Mouse (Mus musculus): ENCODE results near the gene F12.
"Not testable (repeated sequence)": the region's sequence is repeated elsewhere in the genome, so short reads cannot be mapped to it uniquely, and the experiment has no call there.

The F12 gene

GRCm38 (mm10) chr13:55449679-55450441 lies 23.3 kb upstream of the F12 start:
- DNase-seq (ENCODE audit: low read depth, low spot score): no peak

- no peak for DNase-seq (ENCODE audit: low read depth, low spot score)
Observed at GRCm38 (mm10) chr13:55449205-55449604, 22.6 kb upstream of the F12 start.

GRCm38 (mm10) chr13:55448131-55448530 lies 21.5 kb upstream of the F12 start:
- DNase-seq (ENCODE audit: low read depth, low spot score): no peak

- DNase-seq (ENCODE audit: low read depth, low spot score): no peak
Observed at GRCm38 (mm10) chr13:55447543-55447943, 20.9 kb upstream of the F12 start.

GRCm38 (mm10) chr13:55446483-55447105 lies 20.0 kb upstream of the F12 start:
- DNase-seq (ENCODE audit: low read depth, low spot score): no peak

- DNase-seq (ENCODE audit: low read depth, low spot score): no peak
Observed at GRCm38 (mm10) chr13:55445361-55446091, 18.9 kb upstream of the F12 start.

- peak; percentile 99 for DNase-seq (ENCODE audit: low read depth, low spot score)
Observed at GRCm38 (mm10) chr13:55444937-55445315, 18.3 kb upstream of the F12 start, which contains the start of gene Grk6. Gene Grk6 (plus strand): TSS chr13:55445072.

- DNase-seq (ENCODE audit: low read depth, low spot score): no peak
Observed at GRCm38 (mm10) chr13:55444286-55444936, 17.8 kb upstream of the F12 start.

- no peak for DNase-seq (ENCODE audit: low read depth, low spot score)
Observed at GRCm38 (mm10) chr13:55443799-55444285, 17.2 kb upstream of the F12 start.

- not testable (repeated sequence) for DNase-seq (ENCODE audit: low read depth, low spot score)
Observed at GRCm38 (mm10) chr13:55437111-55437629, 10.6 kb upstream of the F12 start.

- no peak for DNase-seq (ENCODE audit: low read depth, low spot score)
Observed at GRCm38 (mm10) chr13:55431889-55432685, 5.5 kb upstream of the F12 start.

- no peak for DNase-seq (ENCODE audit: low read depth, low spot score)
Observed at GRCm38 (mm10) chr13:55430566-55430965, 4.0 kb upstream of the F12 start.

GRCm38 (mm10) chr13:55429226-55429888 lies 2.8 kb upstream of the F12 start:
- peak; percentile 81 for DNase-seq (ENCODE audit: low read depth, low spot score)

- DNase-seq (ENCODE audit: low read depth, low spot score): peak; percentile 50
Observed at GRCm38 (mm10) chr13:55420933-55421800, 5.4 kb downstream of the F12 start.

- DNase-seq (ENCODE audit: low read depth, low spot score): no peak
Observed at GRCm38 (mm10) chr13:55420018-55420932, 6.3 kb downstream of the F12 start.

- DNase-seq (ENCODE audit: low read depth, low spot score): no peak
Observed at GRCm38 (mm10) chr13:55419142-55419541, 7.5 kb downstream of the F12 start.

- DNase-seq (ENCODE audit: low read depth, low spot score): peak; percentile 65
Observed at GRCm38 (mm10) chr13:55418004-55418403, 8.6 kb downstream of the F12 start.

GRCm38 (mm10) chr13:55414743-55415380 lies 11.7 kb downstream of the F12 start, which contains the start of gene Pfn3:
Gene Pfn3 (minus strand): TSS chr13:55415232.
- peak; percentile 20 for DNase-seq (ENCODE audit: low read depth, low spot score)

Measured in skeletal muscle tissue, adult 2 months (tissue).